Mouse (Mus musculus): ENCODE measurements around the gene Olfr926.
"Not testable (repeated sequence)": the region's sequence is repeated elsewhere in the genome, so short reads cannot be mapped to it uniquely, and the experiment has no call there.

The Olfr926 gene

GRCm38 (mm10) chr9:38876826-38877225, at the start of gene Olfr926:
Gene Olfr926, plus strand, starts transcription at chr9:38877126.
- DNase-seq (ENCODE audit: low spot score), result no peak

DNA sequence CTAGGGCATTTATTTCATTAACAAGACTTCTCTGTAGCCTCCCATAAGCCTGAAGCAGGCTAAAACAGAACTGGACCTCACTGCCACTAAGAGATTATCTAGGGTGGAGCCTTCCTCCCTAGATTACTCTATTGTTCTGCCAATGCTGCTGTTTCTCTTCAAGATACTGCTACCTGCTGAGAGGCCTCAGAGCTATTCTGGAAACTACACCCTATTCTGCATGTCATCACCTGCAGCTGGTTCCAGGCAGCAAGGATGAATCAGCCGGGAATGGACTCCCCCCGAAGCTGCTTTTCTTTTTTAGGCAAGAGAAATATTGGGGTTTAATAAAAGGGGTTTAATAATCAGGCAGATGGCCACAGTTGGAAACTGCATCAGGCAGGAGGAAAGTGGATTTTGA, 43.9 kb upstream of the Olfr926 start:
- DNase-seq (ENCODE audit: low spot score), result no peak

DNA sequence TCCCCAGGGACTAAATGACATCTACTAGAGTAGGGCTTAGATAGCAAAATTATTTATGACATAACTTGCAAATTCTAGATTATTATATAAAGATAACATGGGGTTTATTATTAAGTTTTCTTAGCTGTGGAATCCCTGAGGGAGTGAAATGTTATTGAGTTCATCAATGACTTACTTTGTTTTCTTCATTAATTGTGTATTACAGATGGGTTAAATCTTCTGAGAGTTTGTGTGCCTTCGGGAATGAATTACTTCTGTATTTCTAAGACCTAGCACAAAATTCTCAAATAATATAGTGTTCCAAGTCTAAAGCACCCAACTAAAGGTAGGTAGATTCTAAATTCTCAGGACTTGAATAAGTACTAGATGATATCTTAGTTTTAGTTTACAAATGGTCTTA, 32.8 kb upstream of the Olfr926 start, which contains the start of gene Olfr924:
Olfr924 (plus strand) TSS at position 301 of the 400 bp plus-strand sequence.
- no peak for DNase-seq (ENCODE audit: low spot score)

DNA sequence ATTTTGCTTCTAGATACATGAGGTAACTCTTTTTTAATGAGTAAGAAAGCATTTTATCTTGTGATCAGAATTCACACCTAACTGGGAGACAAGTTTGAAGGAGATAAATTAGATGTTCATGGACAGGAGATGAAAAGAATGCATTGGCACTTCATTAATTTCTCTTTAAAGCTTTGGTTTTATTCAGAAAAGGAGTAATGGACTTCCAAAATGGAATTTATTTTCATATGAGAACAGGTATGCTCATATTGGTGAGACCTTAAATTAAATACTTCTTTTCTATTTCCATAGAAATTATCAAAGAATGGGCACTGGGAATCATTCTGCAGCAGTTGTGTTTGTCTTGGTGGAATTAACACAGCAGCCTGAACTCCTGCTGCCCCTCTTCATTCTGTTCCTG, 22.2 kb upstream of the Olfr926 start, which contains the start of gene Olfr26:
Olfr26 (plus strand) TSS at position 301 of the 400 bp plus-strand sequence.
- DNase-seq (ENCODE audit: low spot score), result no peak

DNA sequence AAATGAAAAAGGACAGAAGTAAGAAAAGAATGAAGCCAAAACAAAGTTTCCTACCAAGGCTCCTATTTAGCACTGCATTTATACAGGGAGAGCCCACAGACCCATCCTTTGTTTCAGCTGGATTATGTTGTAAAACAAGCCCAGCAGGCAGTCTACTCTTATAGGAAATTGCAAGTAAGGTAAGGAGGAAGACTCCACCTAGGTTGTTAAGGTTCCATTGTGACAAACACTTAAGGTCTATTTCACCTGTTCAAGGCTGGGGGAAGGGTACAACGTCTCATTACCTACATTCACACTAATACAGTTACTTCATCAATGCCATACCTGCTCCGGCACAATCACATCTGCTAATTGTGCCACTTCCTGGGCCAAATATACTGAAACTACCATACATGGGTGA, 2.0 kb upstream of the Olfr926 start:
- DNase-seq (ENCODE audit: low spot score), result not testable (repeated sequence)

Measured in ovary, postnatal 14 days (tissue).